Mouse (Mus musculus) lung, embryonic 15.5 days (tissue): ENCODE data around the gene Gstt4. TPM values are rescaled to one million over a fixed set of nuclear protein-coding genes. Genes with fewer than 3 reads are reported as not detected.
A peak's percentile ranks its signal among the peaks of the same experiment; 100 is the strongest.

Experiments used
- ATAC-seq: fragments of 200-750 bp; cut with Nextera tagmentation; 2 replicates; pipeline ENCODE4 v1.8.0; 2017; ENCODE audit warnings: moderate number of reproducible peaks, borderline replicate concordance; ENCODE audit not compliant: low FRiP score, low TSS enrichment; ENCODE audit errors: extremely low read depth
- H3K27ac ChIP-seq: fragments of 300-500 bp; sonication (generic); 2 replicates; pipeline ENCODE4 v1.5.1; 2015; ENCODE audit warnings: moderate library complexity, mild to moderate bottlenecking, inconsistent platforms
- H3K27me3 ChIP-seq: fragments of 300-500 bp; sonication (generic); 2 replicates; pipeline ENCODE4 v1.6.1; 2015; ENCODE audit warnings: inconsistent platforms
- H3K36me3 ChIP-seq: fragments of 300-500 bp; sonication (generic); 2 replicates; pipeline ENCODE4 v1.6.1; 2015; ENCODE audit warnings: inconsistent platforms
- H3K4me1 ChIP-seq: fragments of 300-500 bp; sonication (generic); 2 replicates; pipeline ENCODE4 v1.6.1; 2015; ENCODE audit warnings: inconsistent platforms
- H3K4me2 ChIP-seq: fragments of 300-500 bp; sonication (generic); 2 replicates; pipeline ENCODE4 v1.6.1; 2015; ENCODE audit warnings: inconsistent platforms, mild to moderate bottlenecking, moderate library complexity
- H3K4me3 ChIP-seq: fragments of 300-500 bp; sonication (generic); 2 replicates; pipeline ENCODE4 v1.5.1; 2015; ENCODE audit warnings: mild to moderate bottlenecking, inconsistent platforms
- H3K9ac ChIP-seq: fragments of 300-500 bp; sonication (generic); 2 replicates; pipeline ENCODE4 v1.6.1; 2015; ENCODE audit warnings: inconsistent platforms
- H3K9me3 ChIP-seq: fragments of 300-500 bp; sonication (generic); 2 replicates; pipeline ENCODE4 v1.6.1; 2016; ENCODE audit warnings: inconsistent platforms
- WGBS: fragments of 180-500 bp; shearing (Covaris S2); methylation state at CpG from one replicate; pipeline ENCODE4 v1.1.7; 2015; 5-methylcytosine and 5-hydroxymethylcytosine counted together
- polyA plus RNA-seq: library from polyadenylated mRNA; unstranded; fragments of >200 nt; fragmentation: Nextera tagmentation; extraction: Ambion mirVana; gene quantifications from 2 replicates; pipeline ENCODE4 v1.2.1, GENCODE M21; 2015

Gene Gstt4
- polyA plus RNA-seq, 1 experiment from 2014 or later, result not detected

DNA sequence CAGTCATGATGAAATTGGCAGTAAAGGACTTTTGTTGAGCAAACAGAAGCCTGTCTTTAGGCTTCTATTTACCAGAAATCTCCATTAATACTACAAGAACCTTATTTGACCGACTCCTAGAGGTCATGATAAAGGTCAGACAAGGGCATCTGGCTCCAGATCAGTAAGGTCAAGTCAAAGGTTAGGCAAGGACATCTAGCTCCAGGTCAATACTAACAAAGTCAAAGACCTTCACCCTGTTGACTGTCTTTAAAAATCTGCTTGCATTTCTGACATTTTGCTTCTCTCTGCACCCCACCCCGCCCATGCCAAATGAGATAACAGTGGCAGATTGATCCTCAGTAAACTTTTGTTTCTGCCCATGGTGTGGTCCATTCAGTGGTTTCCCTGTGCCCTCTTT lies 18.1 kb downstream of the Gstt4 start:
- ATAC-seq, result no peak
- Histone ChIP-seq H3K4me3 (no peak overlapping the region), H3K27me3 (no peaks in the 10 kb centered on the region), H3K9ac (no peak overlapping the region), H3K27ac (no peak overlapping the region), H3K9me3 (no peaks in the 10 kb centered on the region), H3K4me2 (no peak overlapping the region), H3K4me1 (no peaks in the 10 kb centered on the region), H3K36me3 (no peaks in the 10 kb centered on the region)
- 48% methylated on average over 2 of the region's 2 CpGs for WGBS

- H3K4me2 ChIP-seq, result peak within 1 kb of the TSS; percentile 73
- 2% methylated on average over 18 of the region's 18 CpGs for WGBS
- H3K27ac ChIP-seq, result peak within 1 kb of the TSS; percentile 32
- H3K9ac ChIP-seq, result peak within 1 kb of the TSS; percentile 30
- H3K9me3 ChIP-seq, result no peaks in the 10 kb centered on the region
- no peaks in the 10 kb centered on the region for H3K36me3 ChIP-seq
- peaks cover 17% of the 10 kb centered on the region for H3K4me1 ChIP-seq
- ATAC-seq, result peak; percentile 45; the same call in 1 of the 2 replicates
- peak within 1 kb of the TSS; percentile 46 for H3K4me3 ChIP-seq
- H3K27me3 ChIP-seq, result no peaks in the 10 kb centered on the region
Observed at GRCm38 (mm10) chr10:75798176-75798696, 24.1 kb downstream of the Gstt4 start, which contains the start of gene Gstt1. Gene Gstt1 (minus strand): TSS chr10:75798584.

- peak; percentile 71; the same call in 1 of the 2 replicates for ATAC-seq
- H3K4me1 ChIP-seq, result peaks cover 17% of the 10 kb centered on the region
- H3K4me2 ChIP-seq, result peak overlapping the region; percentile 73
- peak overlapping the region; percentile 30 for H3K9ac ChIP-seq
- 0% methylated on average over 11 of the region's 12 CpGs for WGBS
- H3K9me3 ChIP-seq, result no peaks in the 10 kb centered on the region
- no peaks in the 10 kb centered on the region for H3K27me3 ChIP-seq
- H3K36me3 ChIP-seq, result no peaks in the 10 kb centered on the region
- peak overlapping the region; percentile 32 for H3K27ac ChIP-seq
- H3K4me3 ChIP-seq, result peak overlapping the region; percentile 46
Observed at GRCm38 (mm10) chr10:75797619-75798175, 24.6 kb downstream of the Gstt4 start.

GRCm38 (mm10) chr10:75796731-75797516 lies 25.4 kb downstream of the Gstt4 start:
- Histone ChIP-seq H3K4me2 (peak overlapping the region; percentile 73), H3K9me3 (no peaks in the 10 kb centered on the region), H3K4me3 (peak overlapping the region; percentile 46), H3K9ac (peak overlapping the region; percentile 30), H3K27me3 (no peaks in the 10 kb centered on the region), H3K27ac (no peak overlapping the region), H3K36me3 (no peaks in the 10 kb centered on the region), H3K4me1 (peaks cover 17% of the 10 kb centered on the region)
- ATAC-seq, result 0 out of 2 replicates have a peak, but pooled peaks have one; percentile 6
- 36% methylated on average over 11 of the region's 11 CpGs for WGBS

DNA sequence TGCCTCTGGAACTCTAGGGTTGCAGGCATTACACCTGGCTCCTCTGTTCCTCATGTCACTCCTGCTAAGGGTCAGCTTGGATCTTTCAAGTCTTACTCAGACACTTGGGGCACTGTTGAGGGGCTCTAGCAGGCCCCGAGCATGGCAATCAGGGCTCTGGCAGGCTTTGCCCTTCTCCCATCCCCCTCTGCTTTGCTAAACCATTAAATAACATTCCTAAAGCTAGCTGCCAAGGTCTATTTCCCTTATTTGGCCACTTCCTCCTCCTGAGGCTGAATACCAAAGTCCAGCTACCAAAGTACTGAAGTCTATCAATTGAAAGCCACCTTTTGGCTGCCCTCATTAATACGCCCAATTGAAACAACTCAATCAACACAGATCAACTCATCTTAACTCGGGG lies 27.5 kb downstream of the Gstt4 start:
- Histone ChIP-seq H3K27me3 (no peaks in the 10 kb centered on the region), H3K36me3 (no peaks in the 10 kb centered on the region), H3K4me3 (no peak overlapping the region), H3K9me3 (no peaks in the 10 kb centered on the region), H3K4me2 (no peak overlapping the region), H3K27ac (no peak overlapping the region), H3K9ac (no peak overlapping the region), H3K4me1 (peaks cover 20% of the 10 kb centered on the region)
- no peak for ATAC-seq
- whole genome bisulfite sequencing, result 37% methylated on average over 3 of the region's 3 CpGs

DNA sequence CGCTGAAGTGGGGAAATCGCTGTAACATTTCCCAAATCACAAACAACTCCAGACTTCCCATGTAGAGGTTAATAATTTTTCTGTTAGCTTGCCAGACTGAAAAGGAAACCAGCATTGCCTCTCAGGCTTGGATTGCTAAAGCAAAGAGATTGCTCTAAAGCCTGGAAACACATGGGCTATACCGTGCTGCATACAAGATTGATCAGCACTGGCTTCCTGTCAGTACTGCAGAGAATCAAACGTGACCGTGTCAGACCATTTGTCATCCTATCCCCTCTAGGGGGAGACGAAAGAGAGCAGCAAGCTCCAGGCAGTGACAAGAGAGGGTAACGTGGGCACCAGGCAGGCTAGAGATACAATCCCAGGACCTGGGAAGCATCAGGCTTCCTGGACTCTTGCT lies 31.6 kb downstream of the Gstt4 start:
- H3K36me3 ChIP-seq, result no peaks in the 10 kb centered on the region
- WGBS, result 8% methylated on average over 7 of the region's 7 CpGs
- no peaks in the 10 kb centered on the region for H3K27me3 ChIP-seq
- no peak overlapping the region for H3K4me3 ChIP-seq
- H3K9ac ChIP-seq, result no peak overlapping the region
- peak overlapping the region; percentile 7; the same call in 1 of the 2 replicates for H3K27ac ChIP-seq
- no peaks in the 10 kb centered on the region for H3K9me3 ChIP-seq
- no peak for ATAC-seq
- H3K4me1 ChIP-seq, result peaks cover 14% of the 10 kb centered on the region
- H3K4me2 ChIP-seq, result no peak overlapping the region

- no peak for ATAC-seq
- Histone ChIP-seq H3K4me3 (no peak overlapping the region), H3K27ac (no peak overlapping the region), H3K27me3 (no peaks in the 10 kb centered on the region), H3K9me3 (no peaks in the 10 kb centered on the region), H3K4me2 (no peak overlapping the region), H3K9ac (no peak overlapping the region), H3K36me3 (no peaks in the 10 kb centered on the region), H3K4me1 (peaks cover 8% of the 10 kb centered on the region)
- 68% methylated on average over 5 of the region's 5 CpGs for WGBS
Observed at GRCm38 (mm10) chr10:75789841-75790240, 32.5 kb downstream of the Gstt4 start.

GRCm38 (mm10) chr10:75789081-75789735 lies 33.1 kb downstream of the Gstt4 start:
- peaks cover 3% of the 10 kb centered on the region for H3K4me1 ChIP-seq
- WGBS, result 86% methylated on average over 6 of the region's 6 CpGs
- H3K4me2 ChIP-seq, result no peak overlapping the region
- no peaks in the 10 kb centered on the region for H3K36me3 ChIP-seq
- H3K27ac ChIP-seq, result no peak overlapping the region
- no peak for ATAC-seq
- no peak overlapping the region for H3K9ac ChIP-seq
- H3K27me3 ChIP-seq, result no peaks in the 10 kb centered on the region
- H3K4me3 ChIP-seq, result no peak overlapping the region
- no peaks in the 10 kb centered on the region for H3K9me3 ChIP-seq

DNA sequence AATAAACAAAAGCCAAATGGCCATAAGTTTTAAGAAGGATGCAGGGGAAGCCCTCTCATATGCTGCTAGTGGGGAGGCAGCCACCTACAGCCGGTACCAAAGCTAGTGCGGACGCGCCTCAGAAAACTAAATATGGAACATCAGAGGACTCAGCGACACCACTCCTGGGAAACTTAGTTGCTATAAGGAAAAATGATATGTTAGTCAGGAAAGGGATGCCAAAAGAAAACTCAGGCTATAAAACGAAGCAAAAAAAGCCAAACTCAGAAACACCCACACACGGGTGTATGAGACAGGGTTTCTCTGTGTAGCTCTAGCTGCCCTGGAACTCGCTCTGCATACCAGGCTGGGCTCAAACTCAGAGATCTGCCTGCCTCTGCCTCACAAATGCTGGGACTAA lies 34.1 kb downstream of the Gstt4 start:
- H3K4me3 ChIP-seq, result no peak overlapping the region
- H3K4me1 ChIP-seq, result peaks cover 3% of the 10 kb centered on the region
- H3K9ac ChIP-seq, result no peak overlapping the region
- H3K4me2 ChIP-seq, result no peak overlapping the region
- WGBS, result 86% methylated on average over 8 of the region's 8 CpGs
- H3K9me3 ChIP-seq, result no peaks in the 10 kb centered on the region
- H3K27me3 ChIP-seq, result no peaks in the 10 kb centered on the region
- ATAC-seq, result no peak
- no peak overlapping the region for H3K27ac ChIP-seq
- no peaks in the 10 kb centered on the region for H3K36me3 ChIP-seq

- WGBS, result 57% methylated on average over 1 of the region's 1 CpGs
- 0 out of 2 replicates have a peak, but pooled peaks cover 4% of the 10 kb centered on the region for H3K27me3 ChIP-seq
- H3K9me3 ChIP-seq, result no peaks in the 10 kb centered on the region
- H3K36me3 ChIP-seq, result no peaks in the 10 kb centered on the region
- ATAC-seq, result no peak
- peaks cover 12% of the 10 kb centered on the region for H3K4me1 ChIP-seq
- no peak overlapping the region for H3K9ac ChIP-seq
- no peak overlapping the region for H3K4me2 ChIP-seq
- no peak overlapping the region for H3K4me3 ChIP-seq
- no peak overlapping the region for H3K27ac ChIP-seq
Observed at GRCm38 (mm10) chr10:75785442-75785841, 36.9 kb downstream of the Gstt4 start.

GRCm38 (mm10) chr10:75780769-75781578 lies 41.4 kb downstream of the Gstt4 start, which contains the start of the genes Gm20441 and Gstt3:
Gene Gm20441 (minus strand): TSS chr10:75780954.
Gene Gstt3 (minus strand): TSS chr10:75781414.
- Histone ChIP-seq H3K4me2 (peak within 1 kb of the TSS; percentile 81), H3K9ac (peak within 1 kb of the TSS; percentile 54), H3K9me3 (no peaks in the 10 kb centered on the region), H3K4me1 (peaks cover 14% of the 10 kb centered on the region), H3K27me3 (peaks cover 21% of the 10 kb centered on the region; the same call in 1 of the 2 replicates), H3K4me3 (peak within 1 kb of the TSS; percentile 51), H3K36me3 (no peaks in the 10 kb centered on the region), H3K27ac (peak within 1 kb of the TSS; percentile 88)
- ATAC-seq, result peak; percentile 87
- 2% methylated on average over 28 of the region's 28 CpGs for WGBS
